Mouse (Mus musculus) embryonic fibroblast, embryonic 13.5 days (primary cell): ENCODE data around the gene Aco2.

ENCODE experiments used
- CTCF ChIP-seq: IDR thresholded peaks from 2 replicates; pipeline ENCODE4 v1.5.1; 2011; ENCODE audit warnings: mild to moderate bottlenecking, control low read depth, low read length, moderate library complexity, borderline replicate concordance; ENCODE audit not compliant: insufficient read depth
- POLR2A ChIP-seq: IDR thresholded peaks from 2 replicates; pipeline ENCODE4 v1.6.1; 2011; ENCODE audit warnings: low read depth, mild to moderate bottlenecking, control low read depth, low read length, moderate library complexity

- TF ChIP-seq CTCF (no peak), POLR2A (peak; percentile 18; the same call in 1 of the 2 replicates)
Measured at GRCm38 (mm10) chr15:81856030-81856790, 15.9 kb upstream of the Aco2 start.
